ENCODE assay signal across 10 mouse cellular contexts in genomic region chr11:78087756-78088281, GRCm38 (mm10).
"Had no signal": no experiment of that assay in that cellular context is flagged by ENCODE, and none has a peak within 500 bp of the region (broad histone marks: within the 10 kb centered on the region; RNA-seq: fewer than 3 reads in every experiment).

No protein-coding gene starts in this region.

- H3K4me3 ChIP-seq: left cerebral cortex, adult 2 months; limb, embryonic 10.5 days; midbrain, embryonic 15.5 days; neural tube, embryonic 12.5 days had no signal

- H3K9me3 ChIP-seq: limb, embryonic 10.5 days; midbrain, embryonic 15.5 days; neural tube, embryonic 12.5 days had no signal

- DNase-seq: kidney, postnatal 14 days; lung, adult 2 months; lung, postnatal 36 days; thymus, postnatal 4 days had no signal

- H3K27ac ChIP-seq: left cerebral cortex, adult 2 months; limb, embryonic 10.5 days; midbrain, embryonic 15.5 days; neural tube, embryonic 12.5 days; stomach, postnatal 0 days had no signal

- H3K36me3 ChIP-seq: limb, embryonic 10.5 days; midbrain, embryonic 15.5 days; neural tube, embryonic 12.5 days had no signal

- H3K9ac ChIP-seq: midbrain, embryonic 15.5 days; neural tube, embryonic 12.5 days had no signal

- H3K4me2 ChIP-seq: midbrain, embryonic 15.5 days; neural tube, embryonic 12.5 days had no signal

- ATAC-seq: lung, postnatal 0 days; midbrain, embryonic 15.5 days had no signal

- H3K4me1 ChIP-seq: limb, embryonic 10.5 days; midbrain, embryonic 15.5 days; neural tube, embryonic 12.5 days had no signal

- H3K27me3 ChIP-seq: neural tube, embryonic 12.5 days had no signal
